In genomic region chr19:58742711-58743110, GRCm38 (mm10) we compare ENCODE assay signal across 23 mouse cellular contexts. TPM values are rescaled to one million over a fixed set of nuclear protein-coding genes. Genes with fewer than 3 reads are reported as not detected.
DNase-seq lines count a peak whose midpoint lies in the region; ATAC-seq lines count a peak whose summit lies in the region.
"Had no signal": no experiment of that assay in that cellular context is flagged by ENCODE, and none has a peak within 500 bp of the region (broad histone marks: within the 10 kb centered on the region; RNA-seq: fewer than 3 reads in every experiment).

No protein-coding gene starts in this region.

- no peak overlapping the region for H3K9ac ChIP-seq in heart, embryonic 11.5 days (ENCODE audit: low read depth, low read length)
- H3K9ac ChIP-seq: embryonic facial prominence, embryonic 12.5 days; forebrain, embryonic 13.5 days; forebrain, embryonic 15.5 days; forebrain, postnatal 0 days had no signal

- H3K4me3 ChIP-seq in heart, embryonic 11.5 days (ENCODE audit: low read depth, low read length): no peak overlapping the region
- H3K4me3 ChIP-seq: embryonic facial prominence, embryonic 12.5 days; forebrain, embryonic 13.5 days; forebrain, embryonic 15.5 days had no signal

- no peak overlapping the region for H3K4me2 ChIP-seq in heart, embryonic 11.5 days
- H3K4me2 ChIP-seq: embryonic facial prominence, embryonic 12.5 days; forebrain, embryonic 13.5 days; forebrain, embryonic 15.5 days had no signal

- ATAC-seq in heart, embryonic 11.5 days (replicated peaks; ENCODE audit: insufficient number of reproducible peaks, low FRiP score, low TSS enrichment): no peak
- ATAC-seq: CD4-positive, CD25-positive, alpha-beta regulatory T cell, adult 4 months; forebrain, embryonic 13.5 days; forebrain, embryonic 15.5 days; forebrain, postnatal 0 days had no signal

- H3K36me3 ChIP-seq in heart, embryonic 11.5 days (ENCODE audit: control insufficient read depth, insufficient read depth, low read length): no peaks in the 10 kb centered on the region
- H3K36me3 ChIP-seq: embryonic facial prominence, embryonic 12.5 days; forebrain, embryonic 15.5 days had no signal

- H3K9me3 ChIP-seq in heart, embryonic 11.5 days (replicated peaks; ENCODE audit: control insufficient read depth, low read length): no peaks in the 10 kb centered on the region
- H3K9me3 ChIP-seq: embryonic facial prominence, embryonic 12.5 days; forebrain, embryonic 13.5 days; forebrain, embryonic 15.5 days had no signal

- 79% methylated on average over 4 of the region's 4 CpGs for WGBS in heart, embryonic 11.5 days (ENCODE audit: insufficient replicate concordance)

- no peaks in the 10 kb centered on the region for H3K27me3 ChIP-seq in heart, embryonic 11.5 days (ENCODE audit: control insufficient read depth, insufficient read depth, low read length)
- H3K27me3 ChIP-seq: embryonic facial prominence, embryonic 12.5 days; forebrain, embryonic 13.5 days; forebrain, embryonic 15.5 days had no signal

- no peaks in the 10 kb centered on the region for H3K4me1 ChIP-seq in heart, embryonic 11.5 days (ENCODE audit: control insufficient read depth, insufficient read depth, low read length)
- H3K4me1 ChIP-seq: embryonic facial prominence, embryonic 12.5 days; forebrain, embryonic 15.5 days had no signal

- peak; percentile 56 for DNase-seq in heart, adult 11 months
- DNase-seq in testis, postnatal 10 days (ENCODE audit: low spot score): peak; percentile 19
- DNase-seq in testis, postnatal 14 days (ENCODE audit: low spot score): no peak
- no peak for DNase-seq in thymus, postnatal 14 days
- DNase-seq: adrenal gland, adult 2 months; adrenal gland, postnatal 10 days; adrenal gland, postnatal 25 days; B cell, adult 2 months; cerebellum, adult 11 months; cerebellum, adult 18-20 months; cerebellum, adult 8-10 months; cerebellum, adult 9-11 months; cerebellum, postnatal 14 days; cerebellum, postnatal 36 days; embryo, embryonic 11 days; forebrain, postnatal 0 days had no signal

- no peak overlapping the region for H3K27ac ChIP-seq in heart, embryonic 11.5 days (ENCODE audit: low read depth, low read length)
- H3K27ac ChIP-seq: embryonic facial prominence, embryonic 12.5 days; forebrain, embryonic 13.5 days; forebrain, embryonic 15.5 days had no signal

RNA-seq across cellular contexts. Expression of gene Pnliprp1, which starts 14.0 kb away (rescaled TPM):
- polyA plus RNA-seq in heart, embryonic 11.5 days (2014; fragmentation: Nextera tagmentation; extraction: Ambion mirVana): 0.37 TPM in 1 of 2 replicates, not detected in the other
- polyA plus RNA-seq: adrenal gland, adult 2 months; CD4-positive, CD25-positive, alpha-beta regulatory T cell, adult 4 months; embryonic facial prominence, embryonic 14.5 days; forebrain, embryonic 11.5 days had no signal

RNA-seq across cellular contexts. Expression of gene Pnliprp2, which starts 16.8 kb away (rescaled TPM):
- 0.26 TPM in 1 of 2 replicates, not detected in the other for polyA plus RNA-seq in heart, embryonic 11.5 days (2014; fragmentation: Nextera tagmentation; extraction: Ambion mirVana)
- polyA plus RNA-seq: adrenal gland, adult 2 months; CD4-positive, CD25-positive, alpha-beta regulatory T cell, adult 4 months; embryonic facial prominence, embryonic 12.5 days; embryonic facial prominence, embryonic 14.5 days; forebrain, embryonic 11.5 days; forebrain, postnatal 0 days had no signal

RNA-seq across cellular contexts. Expression of gene 1700019N19Rik, which starts 51.5 kb away (rescaled TPM):
- polyA plus RNA-seq in heart, embryonic 11.5 days (2014; fragmentation: Nextera tagmentation; extraction: Ambion mirVana): not detected in 2 replicates
- polyA plus RNA-seq: adrenal gland, adult 2 months; CD4-positive, CD25-positive, alpha-beta regulatory T cell, adult 4 months; embryonic facial prominence, embryonic 14.5 days; forebrain, embryonic 11.5 days; forebrain, embryonic 13.5 days; forebrain, embryonic 15.5 days; forebrain, postnatal 0 days had no signal

Comparison
In these comparisons a context has a peak if more than half of its experiments do, and no peak if none do; other contexts are left out.
1. DNase-seq: peak in heart, adult 11 months (single experiment) and testis, postnatal 10 days (single experiment); none in testis, postnatal 14 days (single experiment) and thymus, postnatal 14 days (single experiment).